Mouse (Mus musculus) hindbrain, postnatal 0 days (tissue): ENCODE data around the gene Lrba. TPM values are rescaled to one million over a fixed set of nuclear protein-coding genes. Genes with fewer than 3 reads are reported as not detected.

Experiments
- ATAC-seq: fragments of 200-750 bp; cut with Nextera tagmentation; 2 replicates; pipeline ENCODE4 v1.8.0; 2017; ENCODE audit warnings: mild to moderate bottlenecking, moderate TSS enrichment, moderate library complexity
- DNase-seq: peaks from one replicate; pipeline ENCODE4 v3.0.0-alpha.2; 2015; ENCODE audit warnings: low spot score
- H3K27ac ChIP-seq: fragments of 300-500 bp; sonication (generic); 2 replicates; pipeline ENCODE4 v1.5.1; 2014; ENCODE audit warnings: mild to moderate bottlenecking
- H3K27me3 ChIP-seq: fragments of 300-500 bp; sonication (generic); 2 replicates; pipeline ENCODE4 v1.6.1; 2014; ENCODE audit warnings: low read length, mixed read lengths; ENCODE audit not compliant: insufficient read depth
- H3K36me3 ChIP-seq: fragments of 300-500 bp; sonication (generic); 2 replicates; pipeline ENCODE4 v1.6.1; 2014; ENCODE audit warnings: low read length, mixed read lengths; ENCODE audit not compliant: insufficient read depth
- H3K4me1 ChIP-seq: fragments of 300-500 bp; sonication (generic); 2 replicates; pipeline ENCODE4 v1.6.1; 2014; ENCODE audit warnings: antibody characterized with exemption, low read length, mixed read lengths; ENCODE audit not compliant: insufficient read depth
- H3K4me2 ChIP-seq: fragments of 300-500 bp; sonication (generic); 2 replicates; pipeline ENCODE4 v1.6.1; 2014; ENCODE audit warnings: low read depth, mild to moderate bottlenecking, low read length, moderate library complexity, mixed read lengths
- H3K4me3 ChIP-seq: fragments of 300-500 bp; sonication (generic); 2 replicates; pipeline ENCODE4 v1.5.1; 2014; ENCODE audit warnings: low read length
- H3K9ac ChIP-seq: fragments of 300-500 bp; sonication (generic); replicated peaks from 2 replicates; pipeline ENCODE4 v1.6.1; 2014; ENCODE audit warnings: mild to moderate bottlenecking, low read length, moderate library complexity, mixed read lengths
- H3K9me3 ChIP-seq: fragments of 300-500 bp; sonication (generic); 2 replicates; pipeline ENCODE4 v1.6.1; 2016; ENCODE audit warnings: low read length, mixed read lengths
- CTCF ChIP-seq: IDR thresholded peaks from 2 replicates; pipeline ENCODE4 v1.5.1; 2016; ENCODE audit warnings: antibody characterized with exemption, control low read depth, low read depth
- WGBS: fragments of 180-500 bp; shearing (Covaris S2); extraction: QIAGEN DNeasy Blood & Tissue Kit; methylation state at CpG from one replicate; pipeline ENCODE4 v1.1.7; 2014; 5-methylcytosine and 5-hydroxymethylcytosine counted together
- polyA plus RNA-seq: library from polyadenylated mRNA; unstranded; fragments of >200 nt; fragmentation: Nextera tagmentation; extraction: Ambion mirVana; gene quantifications from 2 replicates; pipeline ENCODE4 v1.2.1, GENCODE M21; 2015
- total RNA-seq: library from RNA; depleted of rRNA; stranded (reverse); fragments of >200 nt; gene quantifications from 2 replicates; pipeline ENCODE4 v1.2.3, GENCODE M21; 2014

Lrba gene
- total and polyA plus RNA-seq, 2 experiments from 2014 or later, result 5.5 to 36.6 TPM

DNA sequence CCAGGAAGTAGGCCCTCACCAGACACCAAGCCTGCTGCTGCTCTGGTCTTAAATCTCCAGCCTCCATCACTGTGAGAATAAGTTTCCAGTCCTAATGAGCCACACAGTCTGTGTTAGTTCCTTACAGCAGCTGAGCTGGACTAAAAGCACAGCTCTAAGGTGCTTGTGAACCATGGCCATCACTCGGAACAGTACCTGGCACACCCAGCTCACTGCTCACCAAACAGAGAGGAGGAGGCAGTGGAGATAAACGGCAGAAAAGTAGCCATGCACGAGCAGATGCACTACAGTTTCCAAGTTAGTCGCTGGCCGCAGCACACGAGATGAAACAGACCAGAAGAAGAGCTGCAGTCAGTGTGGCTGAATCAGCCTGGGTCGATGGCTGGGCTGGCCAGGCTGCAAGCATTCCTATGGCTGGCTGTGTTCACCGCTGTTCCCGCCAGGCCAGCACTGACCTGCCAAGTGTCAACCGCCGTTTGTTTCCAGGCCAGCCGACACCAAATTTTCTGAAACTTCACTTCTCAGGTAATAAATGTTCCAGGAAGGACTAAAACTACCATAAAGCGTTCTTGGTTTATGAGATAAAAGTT, 573.5 kb downstream of the Lrba start:
- H3K9ac ChIP-seq, result no peak overlapping the region
- no peak overlapping the region for H3K27ac ChIP-seq
- ATAC-seq, result no peak
- no peaks in the 10 kb centered on the region for H3K9me3 ChIP-seq
- 75% methylated on average over 13 of the region's 13 CpGs for WGBS
- H3K36me3 ChIP-seq, result peaks cover 19% of the 10 kb centered on the region
- H3K27me3 ChIP-seq, result no peaks in the 10 kb centered on the region
- peaks cover 5% of the 10 kb centered on the region; the same call in 1 of the 2 replicates for H3K4me1 ChIP-seq
- no peak overlapping the region for H3K4me3 ChIP-seq
- TF ChIP-seq CTCF, result no peak
- DNase-seq, result no peak
- no peak overlapping the region for H3K4me2 ChIP-seq

- Histone ChIP-seq H3K4me2 (no peak overlapping the region), H3K4me3 (no peak overlapping the region), H3K9ac (no peak overlapping the region), H3K27ac (no peak overlapping the region), H3K4me1 (no peaks in the 10 kb centered on the region), H3K36me3 (peaks cover 14% of the 10 kb centered on the region; the same call in 1 of the 2 replicates), H3K9me3 (no peaks in the 10 kb centered on the region), H3K27me3 (no peaks in the 10 kb centered on the region)
- 94% methylated on average over 9 of the region's 9 CpGs for WGBS
- ATAC-seq, result no peak
- DNase-seq, result no peak
- TF ChIP-seq CTCF, result no peak
These were observed 574.6 kb downstream of the Lrba start for GRCm38 (mm10) chr3:86799041-86799440.

DNA sequence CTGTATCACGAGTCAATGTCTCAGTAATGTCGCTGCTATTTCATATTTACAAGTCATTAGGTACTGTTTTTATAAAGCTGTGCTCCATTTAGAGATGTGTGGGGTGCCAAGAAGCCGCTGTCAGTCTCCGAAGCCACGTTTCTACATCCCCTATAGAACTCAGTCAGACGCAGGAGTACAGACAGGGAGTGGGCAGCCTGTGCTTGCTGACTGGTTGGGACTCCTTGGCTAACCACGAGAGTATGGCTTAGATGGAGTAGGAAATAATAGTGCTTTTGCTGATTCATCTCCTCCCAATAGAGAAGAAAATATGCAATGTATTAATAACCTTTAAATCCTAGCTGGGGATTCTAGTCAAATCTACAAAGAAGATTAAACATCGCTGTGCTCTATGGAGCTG, 576.4 kb downstream of the Lrba start:
- Histone ChIP-seq H3K36me3 (peaks cover 19% of the 10 kb centered on the region), H3K27me3 (no peaks in the 10 kb centered on the region), H3K4me2 (no peak overlapping the region), H3K9me3 (no peaks in the 10 kb centered on the region), H3K4me3 (no peak overlapping the region), H3K9ac (no peak overlapping the region), H3K27ac (peak overlapping the region; percentile 12; the same call in 1 of the 2 replicates), H3K4me1 (no peaks in the 10 kb centered on the region)
- WGBS, result 63% methylated on average over 8 of the region's 8 CpGs
- no peak for TF ChIP-seq CTCF
- no peak for ATAC-seq
- no peak for DNase-seq

DNA sequence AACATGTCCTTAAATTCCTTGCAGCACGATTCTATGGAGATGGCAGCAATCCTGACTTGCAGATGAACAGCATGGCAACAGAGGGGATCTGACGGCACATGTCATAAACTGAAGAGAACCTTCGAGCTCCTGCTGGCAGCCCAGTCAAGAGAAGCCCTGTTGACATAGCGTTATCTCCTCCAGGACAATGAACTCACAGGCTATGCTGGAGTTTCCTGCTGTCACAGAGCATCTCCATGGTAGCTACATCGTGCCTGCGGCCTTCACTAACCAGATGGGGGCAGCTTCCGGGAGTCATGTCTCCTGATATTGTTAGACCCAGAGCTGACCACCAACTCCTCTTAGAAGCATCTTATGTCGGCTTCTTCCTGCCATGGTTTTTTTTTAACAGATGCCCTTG, 578.3 kb downstream of the Lrba start:
- no peaks in the 10 kb centered on the region for H3K27me3 ChIP-seq
- no peak for TF ChIP-seq CTCF
- H3K4me1 ChIP-seq, result no peaks in the 10 kb centered on the region
- H3K9me3 ChIP-seq, result no peaks in the 10 kb centered on the region
- DNase-seq (no peak), ATAC-seq (peak; percentile 76)
- peaks cover 19% of the 10 kb centered on the region for H3K36me3 ChIP-seq
- no peak overlapping the region for H3K9ac ChIP-seq
- H3K4me2 ChIP-seq, result no peak overlapping the region
- H3K4me3 ChIP-seq, result no peak overlapping the region
- H3K27ac ChIP-seq, result peak overlapping the region; percentile 56; the same call in 1 of the 2 replicates
- WGBS, result 36% methylated on average over 8 of the region's 8 CpGs

GRCm38 (mm10) chr3:86804265-86804664, 579.8 kb downstream of the Lrba start:
- ATAC-seq, result no peak
- 78% methylated on average over 9 of the region's 9 CpGs for WGBS
- H3K4me3 ChIP-seq, result no peak overlapping the region
- 0 out of 2 replicates have a peak, but pooled peaks cover 5% of the 10 kb centered on the region for H3K4me1 ChIP-seq
- peak overlapping the region; percentile 36; the same call in 1 of the 2 replicates for H3K27ac ChIP-seq
- no peak for TF ChIP-seq CTCF
- no peaks in the 10 kb centered on the region for H3K9me3 ChIP-seq
- DNase-seq, result no peak
- peaks cover 15% of the 10 kb centered on the region for H3K36me3 ChIP-seq
- H3K4me2 ChIP-seq, result no peak overlapping the region
- H3K27me3 ChIP-seq, result no peaks in the 10 kb centered on the region
- H3K9ac ChIP-seq, result no peak overlapping the region

GRCm38 (mm10) chr3:86806834-86807233, 582.4 kb downstream of the Lrba start:
- WGBS, result 91% methylated on average over 9 of the region's 9 CpGs

More at GRCm38 (mm10) chr3:86806834-86807233, 582.4 kb downstream of the Lrba start:
- H3K27me3 ChIP-seq, result no peaks in the 10 kb centered on the region
- TF ChIP-seq CTCF, result no peak
- H3K9ac ChIP-seq, result no peak overlapping the region
- H3K4me1 ChIP-seq, result 0 out of 2 replicates have a peak, but pooled peaks cover 12% of the 10 kb centered on the region
- no peak overlapping the region for H3K4me3 ChIP-seq
- 0 out of 2 replicates have a peak overlapping the region, but pooled peaks have one; percentile 32 for H3K27ac ChIP-seq
- ATAC-seq (no peak), DNase-seq (no peak)
- no peak overlapping the region for H3K4me2 ChIP-seq
- H3K36me3 ChIP-seq, result peaks cover 14% of the 10 kb centered on the region
- no peaks in the 10 kb centered on the region for H3K9me3 ChIP-seq
